Comparison of ENCODE assay signal across 8 mouse cellular contexts in genomic region chr10:72653797-72654196, GRCm38 (mm10). TPM values are rescaled to one million over a fixed set of nuclear protein-coding genes. Genes with fewer than 3 reads are reported as not detected.
DNase-seq lines count a peak whose midpoint lies in the region; ATAC-seq lines count a peak whose summit lies in the region.

No protein-coding gene starts in this region.

- ATAC-seq in lung, embryonic 15.5 days (ENCODE audit: borderline replicate concordance, extremely low read depth, low FRiP score, low TSS enrichment) = no peak
- no peak for ATAC-seq in embryonic facial prominence, embryonic 14.5 days (ENCODE audit: low read depth)
- ATAC-seq in neural tube, embryonic 15.5 days (ENCODE audit: low FRiP score) = no peak

- H3K4me1 ChIP-seq in lung, embryonic 15.5 days = peaks cover 9% of the 10 kb centered on the region
- peaks cover 5% of the 10 kb centered on the region; the same call in 1 of the 2 replicates for H3K4me1 ChIP-seq in embryonic facial prominence, embryonic 14.5 days (ENCODE audit: control insufficient read depth, insufficient read depth, low read length)
- peaks cover 15% of the 10 kb centered on the region for H3K4me1 ChIP-seq in limb, embryonic 10.5 days
- H3K4me1 ChIP-seq in neural tube, embryonic 15.5 days = peaks cover 34% of the 10 kb centered on the region

- no peaks in the 10 kb centered on the region for H3K9me3 ChIP-seq in lung, embryonic 15.5 days
- H3K9me3 ChIP-seq in embryonic facial prominence, embryonic 14.5 days (ENCODE audit: control insufficient read depth, low read length) = no peaks in the 10 kb centered on the region
- no peaks in the 10 kb centered on the region for H3K9me3 ChIP-seq in limb, embryonic 10.5 days (replicated peaks)
- H3K9me3 ChIP-seq in neural tube, embryonic 15.5 days (replicated peaks) = no peaks in the 10 kb centered on the region

- no peak for DNase-seq in lung, postnatal 36 days
- no peak for DNase-seq in embryonic facial prominence, embryonic 14.5 days (ENCODE audit: low spot score)
- DNase-seq in limb, embryonic 10.5 days (ENCODE audit: low spot score) = no peak
- DNase-seq in thymus, postnatal 10 days (ENCODE audit: low spot score in 2 of 2) = no peak
- no peak for DNase-seq in ovary, postnatal 36 days (ENCODE audit: low spot score)
- no peak for DNase-seq in urinary bladder, postnatal 10 days (ENCODE audit: low spot score)

- no peak overlapping the region for H3K9ac ChIP-seq in lung, embryonic 15.5 days
- no peak overlapping the region for H3K9ac ChIP-seq in embryonic facial prominence, embryonic 14.5 days (ENCODE audit: low read depth, low read length)
- peak overlapping the region; percentile 47; the same call in 1 of the 2 replicates for H3K9ac ChIP-seq in neural tube, embryonic 15.5 days (replicated peaks)

- peak overlapping the region; percentile 53 for H3K4me2 ChIP-seq in lung, embryonic 15.5 days
- peak overlapping the region; percentile 78; the same call in 1 of the 2 replicates for H3K4me2 ChIP-seq in embryonic facial prominence, embryonic 14.5 days (ENCODE audit: low read depth, low read length)
- peak overlapping the region; percentile 69 for H3K4me2 ChIP-seq in neural tube, embryonic 15.5 days

- peaks cover 22% of the 10 kb centered on the region for H3K36me3 ChIP-seq in lung, embryonic 15.5 days
- H3K36me3 ChIP-seq in embryonic facial prominence, embryonic 14.5 days (ENCODE audit: control insufficient read depth, insufficient read depth, low read length) = peaks cover 26% of the 10 kb centered on the region
- H3K36me3 ChIP-seq in limb, embryonic 10.5 days = peaks cover 29% of the 10 kb centered on the region
- peaks cover 22% of the 10 kb centered on the region for H3K36me3 ChIP-seq in neural tube, embryonic 15.5 days

- peak overlapping the region; percentile 72; the same call in 1 of the 2 replicates for H3K27ac ChIP-seq in lung, embryonic 15.5 days
- H3K27ac ChIP-seq in embryonic facial prominence, embryonic 14.5 days (replicated peaks; ENCODE audit: low read depth, low read length) = peak overlapping the region; percentile 86; the same call in 1 of the 2 replicates
- peak overlapping the region; percentile 89 for H3K27ac ChIP-seq in limb, embryonic 10.5 days
- H3K27ac ChIP-seq in neural tube, embryonic 15.5 days (replicated peaks) = peak overlapping the region; percentile 89

- 64% methylated on average over 2 of the region's 2 CpGs for WGBS in lung, embryonic 15.5 days
- 69% methylated on average over 2 of the region's 2 CpGs for WGBS in embryonic facial prominence, embryonic 14.5 days
- 43% methylated on average over 2 of the region's 2 CpGs for WGBS in limb, embryonic 10.5 days
- 39% methylated on average over 2 of the region's 2 CpGs for WGBS in neural tube, embryonic 15.5 days

- H3K27me3 ChIP-seq in lung, embryonic 15.5 days = no peaks in the 10 kb centered on the region
- no peaks in the 10 kb centered on the region for H3K27me3 ChIP-seq in embryonic facial prominence, embryonic 14.5 days (replicated peaks; ENCODE audit: control insufficient read depth, insufficient read depth, low read length)
- H3K27me3 ChIP-seq in limb, embryonic 10.5 days (ENCODE audit: low read depth, poor library complexity, severe bottlenecking) = no peaks in the 10 kb centered on the region
- H3K27me3 ChIP-seq in neural tube, embryonic 15.5 days (replicated peaks) = no peaks in the 10 kb centered on the region

- H3K4me3 ChIP-seq in lung, embryonic 15.5 days = 0 out of 2 replicates have a peak overlapping the region, but pooled peaks have one; percentile 71
- no peak overlapping the region for H3K4me3 ChIP-seq in embryonic facial prominence, embryonic 14.5 days (ENCODE audit: low read depth, low read length)
- H3K4me3 ChIP-seq in limb, embryonic 10.5 days = peak overlapping the region; percentile 84
- H3K4me3 ChIP-seq in neural tube, embryonic 15.5 days (replicated peaks) = peak overlapping the region; percentile 79; the same call in 1 of the 2 replicates

RNA-seq across cellular contexts. Expression of gene Zwint, which starts 0.8 kb away (rescaled TPM):
- 209 and 222 TPM in 2 replicates for polyA plus RNA-seq in lung, embryonic 15.5 days (2015; fragmentation: Nextera tagmentation; extraction: Ambion mirVana)
- 214 and 243 TPM in 2 replicates for polyA plus RNA-seq in embryonic facial prominence, embryonic 14.5 days (2014; fragmentation: Nextera tagmentation; extraction: Ambion mirVana)
- polyA plus RNA-seq in limb, embryonic 10.5 days (2016; fragmentation: Nextera tagmentation; extraction: Ambion mirVana) = 340 and 341 TPM in 2 replicates
- 774 and 865 TPM in 2 replicates for polyA plus RNA-seq in neural tube, embryonic 15.5 days (2015; fragmentation: Nextera tagmentation; extraction: Ambion mirVana)
